Mouse (Mus musculus) adrenal gland, adult (tissue): Measurements from ENCODE around the gene Chdh.

Experiments
- DNase-seq, 2 experiments: peaks; one replicate each; pipeline ENCODE4 v3.0.0; 2022 to 2023; ENCODE audit warnings: low spot score in 1 of 2; ENCODE audit not compliant: inconsistent age in 2 of 2

Chdh gene

DNA sequence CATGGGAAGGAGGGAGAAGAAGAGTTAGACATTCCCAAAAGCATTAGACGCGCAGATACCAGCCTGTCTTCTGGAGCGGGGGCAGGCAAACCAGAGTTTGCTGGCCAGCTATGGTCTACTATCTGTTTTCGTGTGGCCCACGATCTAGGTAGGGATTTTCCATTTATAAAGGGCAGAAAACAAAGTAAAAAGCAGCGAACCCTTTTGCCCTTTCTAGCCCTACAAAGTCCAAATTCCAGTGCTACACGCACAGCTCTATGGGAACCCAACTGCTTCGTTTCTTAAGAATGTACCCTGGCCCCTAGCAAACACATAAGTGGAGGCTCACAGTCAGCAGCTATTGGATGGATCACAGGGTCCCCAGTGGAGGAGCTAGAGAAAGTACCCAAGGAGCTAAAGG is 41.5 kb downstream of the Chdh start:
- DNase-seq = no peak

DNA sequence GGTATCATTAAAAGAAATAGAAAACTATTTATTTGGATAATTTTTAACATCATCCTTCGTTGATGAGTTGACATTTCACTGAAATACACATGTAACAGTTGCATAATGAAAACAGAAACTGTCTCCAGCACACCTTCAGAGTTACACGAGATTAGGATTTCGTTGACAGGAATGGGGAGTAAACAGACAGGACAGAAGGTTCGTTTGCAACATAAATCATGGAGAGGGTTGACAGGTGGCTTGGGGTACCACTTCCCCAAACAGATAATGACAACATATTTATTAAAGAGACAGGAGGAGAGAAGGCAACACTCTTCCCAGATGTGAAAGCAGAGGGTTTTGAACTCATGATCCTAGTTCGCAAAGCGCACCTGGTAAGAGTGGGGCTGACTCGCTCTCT is 46.1 kb downstream of the Chdh start:
- DNase-seq = no peak

DNA sequence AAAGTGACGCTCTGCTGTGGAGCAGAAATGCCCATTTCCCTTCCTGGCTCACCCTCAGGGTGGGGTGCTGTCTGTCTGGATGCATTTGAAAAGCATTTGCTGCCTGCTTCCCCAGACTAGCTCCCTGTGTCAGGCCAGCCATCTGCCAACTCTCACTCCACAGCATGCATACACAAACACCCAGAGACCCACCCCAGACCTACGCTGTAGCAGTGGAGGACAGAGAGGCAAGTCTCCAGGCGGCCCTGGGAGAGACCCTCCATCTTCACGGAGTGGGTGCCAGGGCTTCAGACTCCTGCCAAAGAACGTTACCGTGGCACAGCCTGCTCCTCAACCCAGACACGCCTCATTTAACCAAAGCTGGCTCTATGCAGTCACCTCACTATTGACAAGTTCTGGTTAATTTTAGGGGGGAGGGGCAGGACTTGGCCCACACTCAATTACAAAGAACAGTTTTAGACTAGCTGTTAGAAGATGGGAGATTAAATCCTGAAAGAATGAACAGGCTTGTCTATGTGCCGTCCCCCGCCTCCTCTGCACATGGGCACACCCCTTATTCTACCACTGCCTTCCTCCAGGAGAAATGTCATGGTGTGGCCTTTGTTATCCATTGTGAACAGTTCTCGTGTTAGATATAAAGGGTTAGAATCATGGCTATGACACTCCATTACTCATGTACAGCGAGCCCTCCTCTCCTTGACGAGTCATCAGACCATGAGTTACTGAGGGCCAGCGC is 47.4 kb downstream of the Chdh start:
- peak in 1 of 2 experiments; percentile 41 for DNase-seq

DNA sequence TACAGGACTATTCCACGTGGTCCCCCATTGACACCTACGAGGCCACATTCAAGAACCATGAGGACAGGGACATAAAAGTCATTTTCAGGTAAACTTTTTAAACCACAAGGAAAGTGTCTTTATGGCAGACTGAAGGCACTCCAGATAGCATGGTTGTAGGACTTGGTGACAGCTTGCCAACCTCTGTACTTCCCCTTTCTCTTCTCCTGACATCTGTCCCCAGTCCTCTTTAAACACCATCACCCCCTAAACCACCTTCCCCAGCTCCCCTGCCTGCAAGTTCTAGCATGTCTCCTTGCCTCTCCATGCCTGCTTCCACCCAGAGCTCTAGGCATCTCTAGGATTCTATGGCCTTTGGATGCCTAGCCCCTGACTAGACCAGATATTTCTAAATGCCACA is 56.0 kb downstream of the Chdh start:
- no peak for DNase-seq

DNA sequence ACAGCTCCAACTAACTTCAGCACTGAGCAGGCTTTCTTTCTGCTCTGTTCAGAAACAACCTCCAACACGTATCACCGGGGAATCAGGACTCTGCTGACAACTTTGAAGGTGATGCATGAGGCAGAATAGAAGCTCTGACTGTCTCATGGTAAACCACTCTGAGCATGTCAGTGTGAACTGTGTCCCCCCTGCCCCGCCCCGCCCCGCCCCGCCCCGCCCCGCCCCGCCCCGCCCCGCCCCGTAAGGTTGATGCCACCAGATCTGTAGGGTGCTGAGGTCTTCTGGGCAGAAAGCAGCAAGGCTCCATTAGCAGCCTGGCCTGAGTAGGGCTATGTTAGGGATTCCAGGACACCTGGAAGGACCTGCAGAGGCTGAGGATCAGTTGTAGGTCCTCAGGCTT is 57.9 kb downstream of the Chdh start:
- DNase-seq = no peak

DNA sequence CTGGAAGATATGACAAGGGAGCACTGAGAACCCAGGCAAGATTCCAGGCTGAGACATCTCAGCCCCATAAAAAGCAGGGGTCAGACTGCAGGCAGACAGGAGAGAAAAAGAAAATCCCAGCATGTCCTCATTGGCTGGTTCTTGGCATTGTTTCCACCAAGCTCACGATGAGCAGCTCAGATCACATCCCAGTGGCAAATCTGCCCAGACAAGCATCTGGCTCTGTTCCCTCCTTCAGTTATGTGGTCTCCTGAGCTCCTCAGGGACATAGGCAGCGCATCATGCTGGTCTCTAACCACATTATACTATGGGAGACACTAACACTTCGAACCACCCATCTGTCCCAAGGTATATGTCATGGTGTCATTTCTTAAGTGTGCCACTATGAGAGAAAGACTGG is 59.7 kb downstream of the Chdh start:
- no peak for DNase-seq

DNA sequence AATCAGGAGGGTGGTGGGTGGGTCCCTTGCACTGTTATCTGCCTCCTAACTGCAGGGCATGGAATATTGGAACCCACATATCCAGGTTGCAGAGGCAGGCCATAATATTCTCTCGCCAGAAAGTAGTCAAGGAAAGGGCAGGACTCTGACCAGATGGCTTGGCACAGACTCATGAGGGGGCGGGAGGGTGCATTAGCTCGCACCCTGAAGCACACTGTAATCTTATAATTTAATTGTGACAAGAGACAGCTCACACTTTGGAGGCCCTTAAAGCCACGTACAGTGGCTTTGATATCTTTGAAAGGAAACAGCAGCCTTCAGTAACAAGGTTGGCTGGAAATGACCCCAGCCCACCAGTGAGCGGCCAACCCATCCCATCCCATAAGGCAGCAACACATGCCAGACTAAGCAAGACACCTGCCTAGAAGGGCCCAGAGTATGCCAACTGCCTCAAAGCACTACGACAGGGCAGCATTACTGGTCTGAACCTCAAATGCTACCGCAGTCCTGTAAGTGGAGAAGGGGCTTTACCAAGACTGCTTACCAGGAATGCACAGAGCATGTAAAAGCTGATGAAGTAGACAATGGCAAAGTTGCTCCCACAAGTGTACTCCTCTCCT is 66.6 kb downstream of the Chdh start:
- peak; percentile 40 to 55 for DNase-seq

DNA sequence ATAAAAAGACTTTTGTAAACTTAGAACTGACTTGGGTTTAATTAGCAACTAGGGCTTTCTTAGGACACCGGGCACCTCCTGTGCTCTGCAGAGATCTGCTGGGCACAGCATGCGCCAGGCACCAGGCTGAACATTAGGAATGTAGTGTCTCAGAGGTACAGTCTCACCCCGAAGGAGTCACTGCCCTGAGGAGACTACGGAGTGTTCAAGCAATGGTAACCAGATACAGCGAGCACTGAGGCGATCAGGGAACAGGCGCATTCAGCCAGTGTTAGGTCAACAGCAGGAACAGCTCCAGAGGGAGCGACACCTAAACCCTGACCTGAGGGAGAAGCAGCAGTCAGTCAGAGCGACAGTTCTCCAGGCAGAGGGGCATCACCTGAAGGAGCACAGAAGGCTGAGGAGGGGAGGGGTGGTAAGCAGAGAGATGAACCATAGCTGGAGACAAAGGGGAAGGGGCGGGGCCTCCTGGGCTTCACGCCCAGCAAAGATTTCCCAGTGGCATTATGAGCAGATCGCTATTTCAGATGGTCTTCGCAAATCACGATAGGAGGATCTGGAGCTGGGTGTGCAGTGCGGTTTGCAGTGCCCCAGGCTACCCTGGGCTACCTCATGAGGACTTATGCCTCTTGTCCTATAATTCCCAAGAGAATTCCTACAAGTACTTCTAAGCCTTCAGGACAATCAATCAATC is 69.4 kb downstream of the Chdh start:
- DNase-seq = no peak

DNA sequence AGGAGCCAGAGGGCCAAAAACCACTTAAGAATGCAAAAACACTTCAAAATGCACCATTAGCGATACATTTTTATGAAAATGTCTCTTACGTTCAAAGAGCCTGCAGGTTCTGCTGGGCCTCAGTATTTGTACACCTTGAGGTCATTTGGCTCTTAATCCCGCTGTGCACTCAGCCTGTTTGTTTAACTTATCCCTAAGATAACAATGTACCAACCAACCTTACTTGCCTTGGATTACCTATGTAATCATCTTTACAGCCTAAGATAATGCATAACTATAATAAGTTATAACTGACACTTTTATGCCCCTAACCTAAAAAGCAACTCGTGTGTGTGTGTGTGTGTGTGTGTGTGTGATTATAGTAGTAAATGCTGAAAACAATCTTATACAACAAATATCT is 70.9 kb downstream of the Chdh start:
- DNase-seq = no peak
